Mouse (Mus musculus) forelimb bud, embryonic 11.5 days (tissue): ENCODE data around the gene Anxa2.

ENCODE experiments used
- DNase-seq: peaks from one replicate; pipeline ENCODE4 v3.0.0-alpha.2; 2012; ENCODE audit warnings: low read depth, low spot score

Gene Anxa2

DNA sequence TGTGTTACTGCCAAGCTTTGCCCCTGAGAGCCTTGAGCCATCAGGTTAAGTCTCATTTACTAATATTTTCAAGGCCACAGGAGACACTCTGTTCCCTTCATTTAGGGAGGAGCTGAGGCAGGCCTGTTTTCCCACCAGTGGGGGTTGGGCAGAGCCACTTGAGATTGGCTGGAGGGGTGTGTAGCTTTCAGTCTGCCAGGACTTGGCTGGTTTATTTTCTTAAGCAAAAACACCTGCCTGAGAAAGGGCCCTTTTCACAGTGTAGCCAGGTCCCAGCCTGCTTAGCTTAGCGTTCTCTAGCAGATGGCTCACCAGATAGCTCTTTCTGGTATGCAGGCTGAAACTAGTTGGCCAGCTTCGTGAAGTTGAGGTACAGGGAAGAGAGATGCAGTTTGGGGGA lies 5.6 kb downstream of the Anxa2 start:
- peak; percentile 86 for DNase-seq

DNA sequence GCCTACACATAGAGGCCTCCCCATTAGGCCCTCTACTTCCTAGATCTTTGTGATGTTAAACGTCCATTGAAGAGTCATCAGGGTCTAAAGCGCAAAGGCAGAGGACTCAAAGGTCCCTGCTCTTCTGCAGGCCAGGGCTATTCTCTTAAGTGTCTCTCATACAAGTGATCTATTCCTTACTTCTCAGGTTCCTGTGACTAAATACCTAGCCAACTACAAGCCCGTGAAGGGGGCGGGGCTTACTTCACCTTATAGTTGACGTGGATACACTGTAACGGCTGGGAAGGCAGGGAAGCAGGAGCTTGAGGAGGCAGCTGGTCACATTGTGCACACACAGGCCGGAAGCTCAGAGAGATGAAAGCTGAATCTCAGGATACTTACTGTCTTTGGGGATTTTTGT lies 6.5 kb downstream of the Anxa2 start:
- DNase-seq, result no peak

DNA sequence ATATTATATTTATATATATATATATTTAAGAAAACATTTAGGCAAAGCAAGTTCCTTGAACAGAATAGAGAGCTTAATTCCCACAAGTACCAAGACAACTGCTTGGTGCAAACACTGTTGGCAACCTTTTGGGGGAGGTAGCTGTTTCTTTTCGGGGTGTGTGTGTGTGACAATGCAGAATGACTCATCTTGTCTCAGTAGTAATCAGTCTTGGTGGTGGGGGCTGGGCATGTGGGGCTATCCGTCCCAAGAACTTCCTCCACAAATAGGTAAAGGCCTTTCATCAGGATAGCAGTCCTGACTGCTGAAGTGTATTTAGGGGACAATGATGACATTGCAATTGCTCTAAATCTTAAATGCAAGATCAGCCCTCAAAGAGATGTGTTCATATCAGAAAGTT lies 9.6 kb downstream of the Anxa2 start:
- DNase-seq, result no peak

DNA sequence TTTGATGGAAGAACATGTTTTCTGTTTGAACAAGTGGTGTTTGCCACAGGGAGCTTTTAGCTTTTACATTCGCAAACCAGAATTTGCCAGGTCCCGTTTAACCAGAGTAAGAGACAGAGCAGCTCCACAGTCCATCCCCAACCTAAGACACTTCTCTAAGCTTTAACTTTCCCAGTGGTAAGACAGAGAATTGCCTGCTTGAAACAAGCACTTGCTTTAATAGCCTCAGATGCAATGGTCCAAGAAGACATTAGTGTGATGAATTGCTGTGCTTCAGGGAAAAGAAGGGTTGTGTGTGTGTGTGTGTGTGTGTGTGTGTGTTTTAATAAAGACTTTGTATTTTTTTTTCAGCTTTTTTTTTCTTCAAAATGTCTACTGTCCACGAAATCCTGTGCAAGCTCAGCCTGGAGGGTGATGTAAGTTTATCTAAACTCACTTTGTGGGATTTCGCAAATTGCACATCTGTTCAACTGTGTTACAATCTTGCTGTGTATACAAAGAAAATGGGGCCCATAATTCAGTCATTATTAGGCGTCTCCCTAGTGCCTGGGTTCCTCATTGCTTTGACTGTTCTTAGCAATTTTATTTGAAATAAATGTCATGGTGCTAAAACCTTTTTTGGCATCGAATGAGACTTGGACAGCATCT lies 10.8 kb downstream of the Anxa2 start:
- DNase-seq, result no peak

DNA sequence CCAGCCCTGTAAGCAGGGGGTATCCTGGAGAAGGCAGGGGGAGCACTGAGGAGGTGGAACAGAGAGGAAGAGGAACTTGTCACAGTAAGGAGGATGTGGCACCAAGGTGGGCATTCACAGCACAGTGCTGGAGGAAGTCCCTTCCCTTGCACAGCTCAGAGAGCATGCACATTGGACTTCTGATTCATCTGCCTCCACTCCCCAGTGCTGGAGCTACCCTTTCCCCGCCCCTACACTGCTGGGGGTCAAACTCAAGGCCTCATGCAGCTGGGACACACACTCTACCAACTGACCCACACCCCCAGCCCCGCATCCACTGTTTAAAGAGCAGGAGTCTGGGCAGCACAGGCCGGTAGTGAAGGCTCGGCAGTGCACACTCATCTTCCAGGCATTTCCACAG lies 12.7 kb downstream of the Anxa2 start:
- DNase-seq, result no peak

DNA sequence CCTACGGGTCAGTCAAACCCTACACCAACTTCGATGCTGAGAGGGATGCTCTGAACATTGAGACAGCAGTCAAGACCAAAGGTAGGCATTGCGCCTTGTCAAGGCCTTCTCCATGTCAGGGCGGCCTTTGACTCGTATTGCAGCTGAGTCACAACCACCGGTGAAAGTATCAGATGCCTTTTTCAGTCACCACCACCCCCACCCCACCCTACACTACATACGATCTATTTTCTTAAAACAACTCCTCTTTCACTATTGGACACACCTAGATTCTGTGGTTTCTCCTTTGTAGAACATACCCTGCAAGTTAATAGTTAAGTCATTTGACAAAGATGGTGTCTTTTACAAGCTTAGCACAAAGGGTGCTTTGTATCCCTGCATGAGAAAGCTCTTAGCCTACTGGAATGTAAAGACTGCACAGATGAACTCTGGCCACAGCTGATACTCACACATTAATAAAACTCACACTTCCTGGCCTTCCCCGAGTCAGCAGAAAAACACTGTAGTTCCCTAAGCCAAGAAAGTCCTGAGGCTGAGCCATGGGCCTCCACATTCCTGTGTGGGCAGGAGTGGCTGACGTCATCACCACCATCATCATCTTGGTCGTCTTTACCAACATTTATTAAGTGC lies 14.0 kb downstream of the Anxa2 start:
- DNase-seq, result no peak

DNA sequence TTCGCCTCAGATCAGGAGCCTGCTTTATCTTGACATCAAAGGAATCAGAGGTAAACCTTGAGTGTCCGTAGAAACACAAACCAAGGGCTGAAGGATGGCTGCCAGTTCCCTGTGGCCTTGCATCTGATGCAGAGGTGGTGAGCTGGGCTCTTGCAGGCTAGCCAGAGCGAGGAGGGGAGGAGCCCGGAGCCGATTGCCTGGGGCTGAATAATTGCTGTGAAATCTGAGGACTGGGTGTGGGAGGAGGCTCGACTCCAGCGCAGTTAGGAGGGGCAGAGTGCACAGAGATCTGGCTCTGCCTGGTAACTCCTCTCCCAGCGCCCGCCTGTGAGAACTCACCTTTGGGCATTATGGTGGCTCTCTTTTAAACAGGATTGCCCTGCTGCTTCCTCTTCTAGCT lies 15.6 kb downstream of the Anxa2 start:
- peak; percentile 88 for DNase-seq

DNA sequence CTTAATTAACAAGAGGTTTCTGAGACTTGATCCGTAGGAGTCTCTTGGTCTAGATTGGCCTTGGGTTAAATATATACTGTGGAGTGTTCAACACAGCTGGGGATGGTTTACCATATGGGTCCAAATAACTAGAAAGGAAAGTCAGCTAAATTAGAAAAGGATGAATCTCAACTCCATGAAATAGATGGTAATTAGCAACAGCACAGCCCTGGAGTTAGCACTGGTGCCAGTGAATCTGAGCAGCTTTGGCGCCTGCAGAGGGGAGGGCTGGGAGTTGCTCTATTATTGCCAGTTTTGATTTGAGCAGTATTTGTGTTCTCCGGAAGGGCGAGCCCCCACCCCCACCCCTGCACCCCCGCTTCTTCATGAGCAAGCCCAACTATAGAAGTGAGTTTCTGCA lies 16.9 kb downstream of the Anxa2 start:
- no peak for DNase-seq

DNA sequence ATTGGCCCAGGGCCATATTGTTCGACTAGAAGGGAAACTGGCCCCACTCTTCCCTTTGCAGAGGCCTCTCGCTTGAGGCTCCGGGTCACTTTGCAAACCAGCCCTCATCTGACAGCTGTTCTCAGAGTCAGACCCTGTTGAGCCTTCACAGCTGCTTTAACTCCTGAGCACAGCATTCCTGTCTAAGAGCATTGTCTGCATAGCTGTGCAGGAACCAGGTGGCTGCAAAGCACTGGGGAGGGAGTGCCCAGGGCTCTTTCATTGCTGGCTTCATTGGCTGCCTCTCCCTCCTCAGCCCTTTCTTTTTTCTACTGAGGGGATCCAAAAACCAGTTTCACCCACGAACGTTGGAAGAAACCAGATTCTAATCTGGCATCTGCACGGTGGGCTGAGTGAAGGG lies 17.5 kb downstream of the Anxa2 start:
- DNase-seq, result peak; percentile 82

GRCm38 (mm10) chr9:69472724-69473123 lies 19.3 kb downstream of the Anxa2 start:
- no peak for DNase-seq

GRCm38 (mm10) chr9:69475873-69476272 lies 22.5 kb downstream of the Anxa2 start:
- no peak for DNase-seq

- DNase-seq, result no peak
These were observed 23.9 kb downstream of the Anxa2 start for GRCm38 (mm10) chr9:69477195-69477823.

GRCm38 (mm10) chr9:69477824-69478222 lies 24.4 kb downstream of the Anxa2 start:
- no peak for DNase-seq

GRCm38 (mm10) chr9:69480344-69480743 lies 26.9 kb downstream of the Anxa2 start:
- DNase-seq, result peak; percentile 83

- DNase-seq, result no peak
These were observed 30.4 kb downstream of the Anxa2 start for GRCm38 (mm10) chr9:69483811-69484210.

- DNase-seq, result no peak
These were observed 32.7 kb downstream of the Anxa2 start for GRCm38 (mm10) chr9:69486140-69486539.

- DNase-seq, result no peak
These were observed 35.1 kb downstream of the Anxa2 start for GRCm38 (mm10) chr9:69488510-69488909.

DNA sequence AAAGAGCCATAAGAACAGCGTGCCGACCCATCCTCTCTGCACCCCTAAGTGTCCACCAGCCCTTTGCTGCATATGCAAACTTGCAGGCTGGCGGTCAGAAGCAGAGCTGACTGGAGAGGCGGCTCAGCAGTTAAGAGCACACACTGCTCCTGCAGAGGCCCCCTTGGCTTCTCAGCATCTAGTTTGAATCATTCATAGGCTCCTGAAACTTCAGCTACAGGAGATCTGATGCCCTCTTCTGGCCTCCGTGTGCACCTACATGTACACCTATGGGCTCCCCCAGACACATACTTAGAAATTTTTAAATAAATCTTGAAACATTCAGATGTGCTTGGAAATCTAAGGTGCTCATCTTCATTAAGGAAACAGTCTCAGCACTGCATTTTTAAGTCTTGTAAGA lies 35.6 kb downstream of the Anxa2 start:
- peak; percentile 51 for DNase-seq

GRCm38 (mm10) chr9:69492809-69493208 lies 39.4 kb downstream of the Anxa2 start:
- DNase-seq, result no peak

DNA sequence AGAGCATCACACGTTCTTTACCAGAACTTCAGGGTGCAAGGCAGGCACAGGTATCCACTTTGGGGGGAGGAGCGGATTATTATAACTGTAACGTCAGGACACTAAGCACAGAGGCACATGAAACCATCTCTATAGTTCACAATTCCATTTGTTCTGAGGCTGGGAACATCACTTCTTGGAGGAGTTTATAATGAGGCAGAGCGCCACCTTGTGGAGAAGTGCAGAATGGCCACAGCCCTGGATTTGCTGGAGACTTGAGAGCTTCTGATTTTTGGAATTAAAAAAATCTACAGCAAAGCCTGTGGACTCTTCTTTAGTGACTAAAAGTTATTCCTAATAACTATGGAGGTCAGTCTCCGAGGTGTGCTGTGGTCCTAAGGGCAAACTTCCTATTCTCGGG lies 49.1 kb downstream of the Anxa2 start:
- DNase-seq, result peak; percentile 75

- DNase-seq, result peak; percentile 59
These were observed 52.2 kb downstream of the Anxa2 start for GRCm38 (mm10) chr9:69505611-69506010.

- DNase-seq, result no peak
These were observed 53.8 kb downstream of the Anxa2 start for GRCm38 (mm10) chr9:69507206-69507605.

DNA sequence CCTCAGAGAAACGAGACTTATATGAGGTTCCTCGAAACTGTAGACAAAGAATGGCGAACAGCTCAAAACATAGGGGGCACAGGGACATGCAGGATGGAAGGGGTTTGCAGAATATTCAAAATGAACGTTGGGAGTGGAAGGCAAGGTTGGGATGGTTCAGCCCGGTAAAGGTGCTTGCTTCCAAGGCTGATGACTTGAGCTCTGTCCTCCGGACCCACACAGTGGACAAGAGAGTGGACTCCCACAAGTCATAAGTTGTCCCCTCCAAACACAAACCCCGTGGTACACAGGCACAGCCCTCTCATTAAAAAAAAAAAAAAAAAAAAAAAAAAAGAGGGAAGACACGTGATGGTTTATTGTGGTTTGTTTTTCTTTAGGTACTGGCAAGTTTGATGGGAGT lies 54.6 kb downstream of the Anxa2 start:
- DNase-seq, result no peak
